11 mouse cellular contexts compared by ENCODE assay signal in genomic region chr4:136651882-136652527, GRCm38 (mm10). TPM values are rescaled to one million over a fixed set of nuclear protein-coding genes. Genes with fewer than 3 reads are reported as not detected.
DNase-seq lines count a peak whose midpoint lies in the region; ATAC-seq lines count a peak whose summit lies in the region.
"Had no signal": no experiment of that assay in that cellular context is flagged by ENCODE, and none has a peak within 500 bp of the region (broad histone marks: within the 10 kb centered on the region; RNA-seq: fewer than 3 reads in every experiment).

No protein-coding gene starts in this region.

- H3K4me1 ChIP-seq in midbrain, embryonic 11.5 days (ENCODE audit: control insufficient read depth, insufficient read depth, low read length): peaks cover 15% of the 10 kb centered on the region
- H3K4me1 ChIP-seq in kidney, embryonic 15.5 days: peaks cover 37% of the 10 kb centered on the region

- DNase-seq in cerebellum, adult 11-12 months: peak; percentile 62
- DNase-seq in cerebellum, adult 8-10 months: no peak
- DNase-seq in right cerebral cortex, postnatal 14 days: peak; percentile 49
- DNase-seq in right cerebral cortex, adult 18-20 months: no peak
- no peak for DNase-seq in midbrain, embryonic 11.5 days (ENCODE audit: low spot score, missing footprints)
- DNase-seq in yolk sac, embryonic 10.5 days (ENCODE audit: low spot score): no peak
- no peak for DNase-seq in adrenal gland, adult (ENCODE audit: inconsistent age in 2 of 2, low spot score in 1 of 2)
- DNase-seq: gastrocnemius, postnatal 14 days had no signal

- no peaks in the 10 kb centered on the region for H3K9me3 ChIP-seq in midbrain, embryonic 11.5 days (ENCODE audit: control insufficient read depth, low read length)
- 0 out of 2 replicates have a peak, but pooled peaks cover 1% of the 10 kb centered on the region for H3K9me3 ChIP-seq in kidney, embryonic 15.5 days (replicated peaks)
- H3K9me3 ChIP-seq: limb, embryonic 13.5 days had no signal

- H3K27ac ChIP-seq in midbrain, embryonic 11.5 days (ENCODE audit: low read depth, low read length): peak overlapping the region; percentile 41; the same call in 1 of the 2 replicates
- H3K27ac ChIP-seq in kidney, embryonic 15.5 days: no peak overlapping the region
- H3K27ac ChIP-seq: limb, embryonic 13.5 days had no signal

- ATAC-seq in midbrain, embryonic 11.5 days (ENCODE audit: low FRiP score): peak; percentile 28; the same call in 1 of the 2 replicates
- ATAC-seq in kidney, embryonic 15.5 days (replicated peaks; ENCODE audit: low FRiP score): no peak
- ATAC-seq: Patski had no signal

- H3K27me3 ChIP-seq in midbrain, embryonic 11.5 days (ENCODE audit: control insufficient read depth, insufficient read depth, low read length): no peaks in the 10 kb centered on the region
- no peaks in the 10 kb centered on the region for H3K27me3 ChIP-seq in kidney, embryonic 15.5 days
- H3K27me3 ChIP-seq: limb, embryonic 13.5 days; Patski had no signal

- no peak overlapping the region for H3K4me3 ChIP-seq in midbrain, embryonic 11.5 days (ENCODE audit: low read depth, low read length)
- no peak overlapping the region for H3K4me3 ChIP-seq in kidney, embryonic 15.5 days (replicated peaks)
- H3K4me3 ChIP-seq: limb, embryonic 13.5 days had no signal

- H3K4me2 ChIP-seq in midbrain, embryonic 11.5 days: no peak overlapping the region
- H3K4me2 ChIP-seq in kidney, embryonic 15.5 days: no peak overlapping the region
- H3K4me2 ChIP-seq: limb, embryonic 13.5 days had no signal

- 71% methylated on average over 13 of the region's 13 CpGs for WGBS in midbrain, embryonic 11.5 days
- WGBS in kidney, embryonic 15.5 days: 84% methylated on average over 13 of the region's 13 CpGs

- H3K36me3 ChIP-seq in midbrain, embryonic 11.5 days (ENCODE audit: control insufficient read depth, insufficient read depth, low read length): peaks cover 17% of the 10 kb centered on the region; the same call in 1 of the 2 replicates
- H3K36me3 ChIP-seq in kidney, embryonic 15.5 days: peaks cover 17% of the 10 kb centered on the region

- no peak overlapping the region for H3K9ac ChIP-seq in midbrain, embryonic 11.5 days (ENCODE audit: low read length)
- no peak overlapping the region for H3K9ac ChIP-seq in kidney, embryonic 15.5 days
- H3K9ac ChIP-seq: limb, embryonic 13.5 days had no signal

RNA-seq across cellular contexts. Expression of gene Lactbl1, which starts 29.6 kb away (rescaled TPM):
- polyA plus RNA-seq in midbrain, embryonic 11.5 days (2014; fragmentation: Nextera tagmentation; extraction: Ambion mirVana): 0.06 TPM in 1 of 2 replicates, not detected in the other
- polyA plus RNA-seq in kidney, embryonic 15.5 days (2015; fragmentation: Nextera tagmentation; extraction: Ambion mirVana): not detected in 2 replicates
- polyA plus RNA-seq: Patski had no signal

RNA-seq across cellular contexts. Expression of gene Tex46, which starts 41.8 kb away (rescaled TPM):
- polyA plus RNA-seq in midbrain, embryonic 11.5 days (2014; fragmentation: Nextera tagmentation; extraction: Ambion mirVana): not detected in 2 replicates
- not detected in 2 replicates for polyA plus RNA-seq in kidney, embryonic 15.5 days (2015; fragmentation: Nextera tagmentation; extraction: Ambion mirVana)
- polyA plus RNA-seq: limb, embryonic 13.5 days; Patski had no signal

RNA-seq across cellular contexts. Expression of gene Kdm1a, which starts 49.5 kb away (rescaled TPM):
- polyA plus RNA-seq in midbrain, embryonic 11.5 days (2014; fragmentation: Nextera tagmentation; extraction: Ambion mirVana): 89.6 and 92.3 TPM in 2 replicates
- polyA plus RNA-seq in kidney, embryonic 15.5 days (2015; fragmentation: Nextera tagmentation; extraction: Ambion mirVana): 39.9 and 43.7 TPM in 2 replicates

Comparison
In these comparisons a context has a peak if more than half of its experiments do, and no peak if none do; other contexts are left out.
1. DNase-seq: peak in cerebellum, adult 11-12 months (single experiment) and right cerebral cortex, postnatal 14 days (single experiment); none in cerebellum, adult 8-10 months (single experiment), right cerebral cortex, adult 18-20 months (single experiment), midbrain, embryonic 11.5 days (single experiment), yolk sac, embryonic 10.5 days (single experiment) and adrenal gland, adult (0 of 2).